Mouse (Mus musculus): ENCODE measurements at regions not wholly inside any gene's neighbourhood (a gene's known extent, or its start where the extent isn't known, plus 50 kb on each side); places are given as distances from the start of the nearest gene placed in this dataset.
A peak's percentile ranks its signal among the peaks of the same experiment; 100 is the strongest.

- no peak overlapping the region for H3K4me3 ChIP-seq
- no peak for DNase-seq (ENCODE audit: extremely low spot score in 1 of 2, low spot score in 2 of 2)
- no peak overlapping the region for H3K27ac ChIP-seq
- intact Hi-C loops (cut with DNase I), result no loop called here
- no peak for TF ChIP-seq CTCF (IDR thresholded peaks at IDR 0.05)
Measured at GRCm38 (mm10) chr9:58421702-58422392, 51.6 kb upstream of the Tbc1d21 start.

- H3K27ac ChIP-seq, result no peak overlapping the region
- intact Hi-C loops (cut with DNase I), result no loop called here
- no peak for TF ChIP-seq CTCF (IDR thresholded peaks at IDR 0.05)
- no peak for DNase-seq (ENCODE audit: extremely low spot score in 1 of 2, low spot score in 2 of 2)
- no peak overlapping the region for H3K4me3 ChIP-seq
Measured at GRCm38 (mm10) chr9:58428795-58429194, 58.5 kb upstream of the Tbc1d21 start.

GRCm38 (mm10) chr9:58430772-58431171, 57.6 kb upstream of the Insyn1 start:
- H3K27ac ChIP-seq, result no peak overlapping the region
- no peak overlapping the region for H3K4me3 ChIP-seq
- DNase-seq (ENCODE audit: extremely low spot score in 1 of 2, low spot score in 2 of 2), result no peak
- intact Hi-C loops (cut with DNase I), result no loop called here
- TF ChIP-seq CTCF (IDR thresholded peaks at IDR 0.05), result no peak

- intact Hi-C loops (cut with DNase I), result no loop called here
- H3K4me3 ChIP-seq, result no peak overlapping the region
- H3K27ac ChIP-seq, result no peak overlapping the region
- no peak for DNase-seq (ENCODE audit: extremely low spot score in 1 of 2, low spot score in 2 of 2)
- TF ChIP-seq CTCF (IDR thresholded peaks at IDR 0.05), result no peak
Measured at GRCm38 (mm10) chr9:58432793-58433370, 55.5 kb upstream of the Insyn1 start.

- intact Hi-C loops (cut with DNase I), result no loop called here
- no peak for DNase-seq (ENCODE audit: extremely low spot score in 1 of 2, low spot score in 2 of 2)
Measured at GRCm38 (mm10) chr9:58436246-58437091, 51.9 kb upstream of the Insyn1 start.

GRCm38 (mm10) chr9:58437541-58437940, 50.9 kb upstream of the Insyn1 start:
- Histone ChIP-seq H3K4me3 (no peak overlapping the region), H3K27ac (peak overlapping the region; percentile 80)
- no peak for TF ChIP-seq CTCF (IDR thresholded peaks at IDR 0.05)
- intact Hi-C loops (cut with DNase I), result no loop called here
- no peak for DNase-seq (ENCODE audit: extremely low spot score in 1 of 2, low spot score in 2 of 2)

More at GRCm38 (mm10) chr9:58436246-58437091, 51.9 kb upstream of the Insyn1 start:
- Histone ChIP-seq H3K4me3 (no peak overlapping the region), H3K27ac (peak overlapping the region; percentile 80)
- TF ChIP-seq CTCF (IDR thresholded peaks at IDR 0.05), result no peak

- Histone ChIP-seq H3K4me3 (no peak overlapping the region), H3K27ac (peak overlapping the region; percentile 80)
- no peak for DNase-seq (ENCODE audit: extremely low spot score in 1 of 2, low spot score in 2 of 2)
- intact Hi-C loops (cut with DNase I), result loop anchor here (2.0 kb wide), 1 partner anchor 63 kb away; no protein-coding TSS in a partner anchor
- no peak for TF ChIP-seq CTCF (IDR thresholded peaks at IDR 0.05)
Measured at GRCm38 (mm10) chr9:58438071-58438858, 50.1 kb upstream of the Insyn1 start.
